Mouse (Mus musculus) WW6 (cell line): ENCODE results near the gene Vdr.

Source experiments
- DNase-seq: peaks from one replicate; pipeline ENCODE4 v3.0.0-alpha.2; 2013; ENCODE audit warnings: low read depth, low spot score

Vdr gene

DNA sequence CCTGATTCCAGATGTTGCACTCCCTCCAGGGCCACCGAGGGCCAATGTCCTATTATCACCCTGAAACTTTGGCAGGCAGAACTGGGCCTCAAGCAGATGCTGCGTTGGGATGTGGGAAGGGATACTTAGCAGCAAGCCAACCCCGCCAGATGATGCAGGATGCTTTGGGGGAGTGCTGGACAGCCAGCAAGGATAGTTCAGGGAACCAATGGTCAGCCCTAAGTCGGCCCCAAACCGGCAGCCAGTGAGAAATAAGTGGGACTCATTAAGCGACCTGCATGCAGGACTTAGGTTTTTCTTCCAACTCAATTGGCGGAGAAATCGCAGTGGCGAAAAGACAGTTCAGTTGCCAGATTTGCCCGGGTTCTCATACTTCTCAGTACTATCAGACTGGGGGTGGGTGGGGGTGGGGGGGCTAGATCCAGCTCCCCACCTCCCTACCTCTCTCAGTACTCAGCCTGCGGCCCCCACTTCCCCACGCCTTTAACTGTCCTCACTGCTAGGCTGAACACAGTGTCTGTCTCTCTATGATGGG lies 80.1 kb downstream of the Vdr start:
- no peak for DNase-seq

DNA sequence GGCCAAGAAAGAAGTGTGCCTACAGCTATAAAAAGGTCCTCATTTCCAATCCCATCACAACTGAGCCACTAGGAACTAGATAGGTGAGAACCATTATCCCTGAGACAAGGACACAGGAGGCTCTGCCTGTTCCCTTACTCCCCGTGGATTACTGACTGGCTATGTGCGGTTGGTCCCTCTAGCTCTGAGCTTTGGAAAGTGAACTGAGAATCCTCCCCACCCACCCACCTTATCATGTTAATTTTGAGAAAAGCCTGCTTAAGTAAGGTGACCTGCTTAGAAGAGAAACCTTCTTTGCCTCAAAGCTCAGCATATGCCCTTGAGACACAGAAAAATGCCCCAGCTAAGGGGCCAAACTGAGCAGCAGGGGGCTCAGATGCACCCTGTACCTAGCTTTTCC lies 81.0 kb downstream of the Vdr start:
- no peak for DNase-seq

DNA sequence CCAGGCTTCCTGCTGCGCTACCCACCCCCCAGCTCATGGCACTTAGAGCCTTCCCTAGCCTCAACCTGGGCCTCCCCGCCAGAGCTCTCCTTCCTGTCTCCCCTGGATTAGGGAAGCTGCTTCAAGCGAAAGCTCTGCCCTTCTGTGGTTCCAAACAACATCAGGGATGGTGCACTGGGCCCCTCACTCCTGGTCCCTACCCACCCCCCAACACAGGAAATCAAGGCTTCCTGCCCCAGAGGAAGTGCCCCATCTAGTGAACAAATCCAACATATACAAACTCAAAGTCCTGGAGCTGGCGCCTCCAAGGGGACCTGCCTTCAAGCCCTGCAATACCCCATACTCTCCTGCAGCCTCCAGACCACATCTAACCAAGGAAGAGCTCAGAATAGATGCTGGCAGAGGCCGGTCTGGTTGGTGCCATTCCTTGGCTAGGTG lies 81.5 kb downstream of the Vdr start:
- no peak for DNase-seq

DNA sequence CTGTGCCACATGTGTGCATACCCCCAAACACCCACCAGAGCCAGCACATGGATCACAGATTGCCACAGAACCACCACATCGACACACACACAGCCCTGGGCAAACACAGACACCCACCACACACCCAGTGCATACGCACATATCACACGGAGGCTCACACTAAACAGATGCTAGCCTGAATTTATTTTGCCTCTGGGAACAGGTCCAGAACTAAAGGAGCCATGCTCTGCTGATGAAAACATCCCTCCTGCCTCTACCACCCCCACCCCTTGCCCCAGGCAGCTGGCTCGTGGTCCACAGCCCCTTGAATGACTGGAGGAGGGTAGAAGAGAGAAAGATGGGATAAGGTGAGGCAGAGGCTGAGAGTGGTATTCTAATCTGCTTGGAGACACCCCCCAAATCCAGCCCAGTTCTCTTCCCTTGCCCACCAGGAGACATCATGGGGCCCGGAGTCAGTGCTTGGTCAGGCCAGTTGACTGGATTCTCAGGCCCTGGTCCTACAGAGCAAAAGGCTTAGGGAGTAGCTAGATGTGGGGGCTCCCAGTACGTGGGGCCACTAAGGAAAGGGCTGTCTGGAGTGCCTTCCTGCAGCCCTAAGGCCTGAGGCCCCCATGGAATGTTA lies 82.1 kb downstream of the Vdr start:
- DNase-seq, result no peak

DNA sequence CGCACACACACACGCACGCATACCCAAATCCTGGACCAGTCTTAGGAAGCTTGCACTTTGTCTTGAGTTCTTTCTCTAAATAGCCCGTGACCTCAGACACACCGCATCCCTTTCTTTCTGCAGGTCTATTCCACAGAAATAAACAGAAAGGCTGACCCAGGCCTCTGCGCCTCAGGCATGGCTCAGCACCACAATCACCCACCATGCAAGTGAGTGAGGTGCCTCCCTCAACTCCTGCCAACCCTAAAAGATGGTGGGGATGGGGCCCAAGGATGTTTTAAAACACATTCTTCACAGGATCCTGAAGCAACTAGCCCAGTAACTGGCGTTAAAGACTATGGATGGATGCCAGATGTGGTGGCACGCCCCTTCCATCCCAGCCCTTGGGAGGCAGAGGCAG lies 83.0 kb downstream of the Vdr start:
- DNase-seq, result no peak

DNA sequence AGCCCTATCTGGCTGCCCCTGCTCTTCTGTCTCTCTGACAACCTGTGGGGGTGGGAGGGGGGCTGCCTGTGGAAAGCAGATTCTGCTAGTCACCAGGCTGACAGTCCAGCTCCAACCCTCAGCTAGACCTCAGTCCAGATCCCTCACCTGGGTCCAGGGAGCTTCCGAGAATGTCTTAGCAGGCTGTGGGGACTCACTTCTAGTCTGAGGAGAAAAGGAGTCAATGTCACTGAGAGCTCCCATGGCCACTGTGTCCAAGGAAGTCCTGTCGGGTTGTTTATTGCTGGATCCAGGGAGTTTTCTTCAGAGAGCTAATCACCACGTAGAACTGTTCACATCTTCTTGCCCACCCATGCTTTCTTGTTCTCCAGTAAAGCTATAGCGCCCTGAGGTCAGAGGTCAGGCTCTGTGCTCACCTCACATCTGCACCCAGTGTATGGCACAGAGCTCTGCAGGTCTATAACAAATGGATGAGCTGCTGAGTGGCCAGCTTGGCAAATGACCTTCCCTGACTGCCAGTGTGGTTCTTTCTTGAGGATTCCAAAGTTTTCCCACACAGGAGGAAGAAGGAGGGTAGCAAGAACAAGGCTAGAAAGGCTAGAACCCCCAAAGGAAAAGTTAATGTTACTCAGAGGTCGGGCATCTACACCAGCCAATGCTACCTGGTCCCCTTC lies 83.7 kb downstream of the Vdr start:
- DNase-seq, result no peak

DNA sequence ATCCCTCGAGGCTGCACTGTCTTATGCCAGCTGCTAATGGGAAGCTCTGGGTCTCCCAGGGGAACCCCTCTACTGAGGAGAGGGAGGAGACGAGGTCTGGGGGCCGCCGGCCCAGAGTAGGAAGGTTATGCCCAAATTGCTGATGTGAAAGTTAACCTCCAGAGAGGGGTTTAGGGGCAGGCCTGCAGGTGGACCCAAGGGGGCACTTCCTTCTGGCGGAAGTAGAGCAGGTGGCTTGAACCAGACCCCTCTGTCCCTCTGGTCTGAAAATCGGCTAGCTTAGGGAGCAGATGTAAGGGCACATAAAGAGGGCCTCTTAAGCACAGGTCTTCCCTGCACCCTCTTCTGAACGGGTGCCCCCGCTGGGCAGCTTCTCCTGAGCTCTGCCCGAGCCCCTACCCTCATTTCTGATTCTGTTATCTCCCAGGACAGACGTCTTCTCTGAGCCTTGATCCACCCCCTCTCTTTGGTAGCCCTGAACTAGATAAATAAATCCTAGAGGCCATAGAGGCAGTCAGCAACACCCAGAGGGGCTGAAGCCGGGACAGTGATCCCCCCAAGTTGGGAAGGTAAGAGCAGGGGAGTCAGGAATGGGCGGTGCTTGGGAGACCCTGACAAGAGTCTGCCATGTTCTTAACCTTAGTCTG lies 84.4 kb downstream of the Vdr start:
- DNase-seq, result no peak

DNA sequence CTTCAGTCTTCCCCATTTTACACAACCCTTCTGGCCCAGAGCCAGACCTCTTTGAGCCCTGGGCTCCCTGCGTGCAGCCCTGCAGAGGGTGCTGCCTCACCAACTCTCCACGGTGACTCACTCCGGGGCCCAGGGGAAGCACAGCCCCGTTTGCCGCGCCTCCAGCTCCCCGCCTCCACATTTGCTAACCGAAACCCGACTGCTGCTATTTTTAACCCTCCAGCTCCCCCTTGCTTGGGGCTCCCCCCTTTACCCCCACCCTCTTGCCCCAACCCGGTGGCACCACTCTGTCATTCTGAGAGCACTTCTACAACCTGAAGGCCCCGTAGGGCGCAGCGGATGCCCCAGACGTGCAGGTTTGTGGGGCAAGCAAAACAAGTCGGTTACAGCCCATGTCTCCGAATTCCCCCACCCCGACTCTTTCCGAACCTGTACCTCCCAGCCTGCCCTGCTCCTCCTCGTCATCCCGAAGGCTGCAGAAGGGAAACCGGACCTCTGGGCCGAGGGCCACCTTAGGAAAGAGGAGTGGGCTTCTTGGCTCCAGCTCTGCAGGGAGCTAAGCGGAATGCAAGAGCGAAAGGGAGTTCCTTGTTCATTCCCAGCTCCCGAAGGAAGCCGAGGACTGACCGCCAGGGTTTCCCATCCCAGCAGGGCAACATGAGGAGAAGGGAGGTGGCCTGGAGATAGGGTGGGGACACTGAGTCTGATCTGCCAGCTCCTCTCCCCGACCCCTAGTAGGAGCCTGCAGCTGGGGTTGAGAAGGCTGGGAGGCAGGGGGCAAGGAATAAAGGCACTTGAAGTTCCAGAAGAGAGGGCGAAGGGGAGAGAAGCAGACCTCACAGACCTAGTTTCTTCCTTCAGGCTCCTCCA lies 85.1 kb downstream of the Vdr start:
- DNase-seq, result no peak

DNA sequence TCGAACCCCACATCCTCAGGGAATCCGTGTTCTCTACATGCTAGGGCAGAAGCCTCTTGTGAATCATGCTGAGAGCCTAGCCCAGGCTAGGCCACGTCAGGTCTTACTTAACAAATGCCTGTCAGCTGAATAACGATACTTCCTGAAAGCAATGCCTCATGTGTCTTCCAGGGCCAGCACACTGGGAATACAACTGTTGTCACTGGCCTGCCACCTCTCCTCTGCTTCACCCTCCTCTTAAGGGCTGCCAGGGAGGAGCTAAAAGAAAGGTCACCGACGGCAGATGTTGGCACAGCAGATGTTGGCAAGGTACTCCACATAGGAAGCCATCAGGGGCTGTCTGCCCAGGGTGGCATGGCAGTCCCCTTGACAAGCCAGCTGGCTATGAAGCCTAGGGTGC lies 86.4 kb downstream of the Vdr start:
- DNase-seq, result no peak

DNA sequence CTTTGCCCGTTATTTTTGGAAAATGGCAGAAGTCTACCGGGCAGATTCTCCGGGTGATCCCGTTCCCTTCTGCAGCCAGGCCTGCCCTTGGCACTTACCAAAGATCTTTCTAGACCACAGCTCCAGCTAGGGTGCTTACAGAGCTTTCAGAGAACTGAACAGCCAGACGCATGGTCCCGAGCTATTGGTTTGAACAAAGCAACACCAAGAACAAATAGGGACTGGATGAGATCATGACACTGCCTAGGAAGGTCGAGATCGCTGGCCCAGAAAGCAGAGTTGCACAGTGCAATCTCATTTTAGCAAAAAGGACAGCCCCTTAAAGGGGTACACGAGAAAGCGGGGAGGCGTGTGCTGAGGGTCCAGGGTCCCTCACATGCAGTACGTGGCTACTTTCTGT lies 87.0 kb downstream of the Vdr start:
- DNase-seq, result no peak

DNA sequence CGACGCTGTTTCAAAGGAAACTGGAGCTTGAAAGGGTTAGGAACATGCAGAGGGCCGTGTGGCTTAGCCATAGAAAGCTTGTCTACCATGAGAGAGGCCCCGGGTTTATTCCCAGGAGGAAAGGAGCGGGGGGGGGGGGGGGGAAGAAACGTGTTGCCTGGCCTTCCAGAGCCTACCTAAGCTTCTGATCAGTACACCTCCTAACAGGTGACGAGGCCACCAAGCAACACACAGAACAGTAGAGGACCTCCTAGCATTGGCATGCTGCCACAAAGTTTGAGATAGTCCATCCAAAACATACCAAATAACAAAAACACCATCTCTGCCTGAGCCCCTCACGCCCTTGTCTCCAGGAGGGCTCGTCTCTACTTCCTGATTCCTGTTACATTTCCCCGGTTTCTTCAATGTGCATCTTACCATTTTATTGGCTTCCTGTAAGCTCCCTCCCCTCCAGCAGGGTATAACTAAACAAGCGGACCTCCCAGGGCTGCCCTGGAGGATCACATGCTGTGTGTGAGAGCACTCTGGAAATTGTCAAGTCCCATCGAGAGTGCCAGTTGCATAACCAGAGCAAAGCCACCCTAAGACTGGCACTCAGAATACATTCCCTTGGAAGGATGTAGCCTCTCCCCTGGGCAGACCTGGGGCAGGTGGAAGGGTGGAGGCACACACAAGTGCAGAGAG lies 87.7 kb downstream of the Vdr start:
- no peak for DNase-seq

DNA sequence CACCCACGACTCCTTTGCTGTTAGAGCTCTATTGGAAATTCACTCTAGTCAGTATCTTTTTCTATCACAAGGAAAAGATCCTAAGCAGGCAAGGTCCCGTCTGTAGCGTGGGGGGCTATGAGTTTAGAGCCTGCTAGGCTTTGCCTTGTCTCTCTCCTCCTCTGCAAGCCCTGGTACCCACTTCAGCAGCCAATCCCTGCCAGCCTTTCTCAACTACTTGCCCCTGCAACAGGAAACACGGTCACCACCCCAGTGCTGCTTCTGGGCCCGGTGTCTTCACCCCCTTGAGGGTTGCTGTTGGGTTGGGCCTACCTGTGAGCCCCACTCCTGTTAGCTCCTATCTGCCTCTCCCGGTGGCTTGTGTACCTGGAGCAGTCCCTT lies 88.5 kb downstream of the Vdr start:
- no peak for DNase-seq

DNA sequence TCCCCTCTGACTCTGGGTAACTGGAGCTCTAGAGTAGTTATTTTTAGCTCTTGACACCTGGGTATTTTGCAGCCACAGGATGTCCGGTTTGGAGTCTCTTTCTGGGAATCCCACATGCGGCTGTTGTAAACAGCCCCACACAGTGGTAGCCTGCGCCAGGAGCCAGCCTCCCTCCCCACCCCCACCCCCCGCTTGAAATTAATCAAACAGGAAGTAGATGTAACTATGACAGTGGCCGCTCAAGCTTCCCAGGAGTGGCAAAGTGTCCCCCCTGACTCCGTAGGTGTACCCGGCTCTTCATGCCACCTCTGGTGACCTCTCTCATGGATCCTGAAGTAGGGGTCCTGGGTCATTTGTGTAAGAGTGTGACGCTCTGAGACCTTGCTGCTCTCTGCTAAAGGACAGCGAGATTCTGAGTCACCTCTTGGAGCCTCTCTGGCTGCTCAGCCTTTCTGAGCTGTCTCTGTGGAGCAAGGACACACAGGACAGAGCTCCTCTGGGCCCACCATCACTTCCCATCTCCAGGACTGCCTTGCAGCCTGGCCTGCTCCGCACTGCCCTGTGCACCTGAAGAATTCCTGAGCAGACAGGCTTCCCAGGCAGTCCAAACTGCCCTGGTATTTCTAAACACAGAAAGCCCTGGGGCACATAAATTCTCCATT lies 89.0 kb downstream of the Vdr start:
- no peak for DNase-seq

DNA sequence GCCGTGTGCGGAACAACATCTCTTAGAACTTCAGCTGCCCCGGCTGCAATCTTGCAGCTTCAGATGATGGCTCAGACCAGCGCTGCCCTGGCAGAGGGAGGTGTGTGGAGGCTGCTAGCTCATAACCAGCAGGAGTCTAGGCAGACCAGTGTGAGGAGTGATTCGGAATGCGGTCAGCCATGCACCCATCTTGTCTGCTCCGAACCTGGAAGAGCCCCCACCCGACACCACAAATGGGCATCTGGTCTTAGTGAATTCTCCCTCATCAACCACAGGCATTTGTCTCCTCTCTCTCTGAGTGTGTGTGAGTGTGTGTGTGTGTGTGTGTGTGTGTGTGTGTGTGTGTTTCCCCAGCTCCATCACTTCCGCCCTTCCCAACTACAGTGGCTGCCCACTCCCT lies 90.5 kb downstream of the Vdr start:
- no peak for DNase-seq

DNA sequence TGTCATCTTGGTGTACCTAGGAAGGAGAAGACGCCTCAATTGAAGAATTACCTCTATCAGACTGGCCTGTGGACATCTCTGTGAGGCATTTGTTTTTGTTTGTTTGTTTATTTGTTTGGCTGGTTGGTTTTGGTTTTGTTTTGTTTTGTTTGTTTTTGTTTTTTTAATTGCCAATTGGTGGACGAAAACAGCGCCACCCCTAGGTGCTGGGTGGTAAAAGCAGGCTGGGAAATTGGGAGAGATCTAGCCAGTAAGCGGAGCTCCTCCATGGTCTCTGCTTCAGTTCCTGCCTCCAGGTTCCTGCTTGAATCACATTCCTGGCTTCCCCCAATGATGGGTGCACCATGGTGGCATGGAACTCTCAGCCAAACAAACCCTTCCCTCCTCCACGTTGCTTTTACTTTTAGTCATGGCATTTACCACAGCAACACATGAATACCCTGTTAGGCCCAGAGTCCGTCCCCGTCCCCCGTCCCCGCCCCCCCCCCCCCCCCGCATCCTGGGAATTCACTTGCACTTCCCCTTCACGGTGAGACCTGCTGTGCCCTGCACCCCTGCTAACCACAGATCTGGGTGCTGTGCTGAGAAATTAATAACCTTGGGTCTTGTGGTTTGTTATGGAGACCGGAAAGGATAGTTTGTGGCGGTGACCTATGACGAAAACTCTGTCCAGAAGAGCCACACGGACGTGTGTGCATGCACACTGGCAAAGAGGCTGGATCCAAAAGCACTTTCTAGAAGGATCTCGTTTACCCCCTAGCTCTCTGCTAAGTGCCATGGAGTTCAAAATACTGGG lies 94.0 kb downstream of the Vdr start:
- DNase-seq, result no peak

DNA sequence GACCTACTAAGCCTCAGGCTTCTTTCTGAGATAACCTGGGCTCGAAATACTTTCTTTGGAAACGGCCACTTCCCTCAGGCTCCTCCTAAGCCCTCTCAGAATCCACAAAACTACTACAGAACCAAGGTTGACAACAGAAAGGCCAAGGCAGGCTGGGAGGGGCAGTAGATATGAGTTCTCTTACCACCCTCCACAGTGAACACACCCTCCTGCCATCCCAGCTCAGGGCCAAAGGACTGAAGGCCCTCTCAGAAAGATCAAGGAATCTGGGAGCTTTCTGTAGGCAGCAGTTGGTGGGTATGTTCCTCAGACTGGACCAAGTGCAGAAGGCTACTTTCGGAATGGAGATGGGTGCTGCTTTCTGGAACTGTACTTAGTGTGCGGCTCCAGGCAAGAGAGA lies 95.2 kb downstream of the Vdr start:
- DNase-seq, result no peak

DNA sequence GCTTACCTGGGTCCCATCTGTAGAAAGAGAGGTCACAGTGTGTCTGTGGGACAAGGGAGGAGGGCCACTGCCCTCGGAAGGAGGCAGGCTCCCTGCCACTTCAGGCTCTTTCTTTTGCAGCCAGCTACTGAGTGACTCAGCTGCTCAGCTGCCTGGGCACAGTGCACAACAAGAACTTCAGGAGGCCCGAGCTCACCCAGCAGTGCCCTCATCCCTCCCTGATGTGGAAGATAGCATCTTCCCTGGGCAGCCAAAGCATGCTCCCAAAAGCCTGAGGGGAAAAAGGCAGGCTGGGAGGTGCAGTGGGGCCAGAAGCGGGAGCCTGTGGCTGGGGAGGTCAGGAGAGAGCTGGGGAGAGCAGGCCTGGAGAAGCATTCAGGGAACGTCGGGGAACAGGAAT lies 95.7 kb downstream of the Vdr start:
- DNase-seq, result no peak

DNA sequence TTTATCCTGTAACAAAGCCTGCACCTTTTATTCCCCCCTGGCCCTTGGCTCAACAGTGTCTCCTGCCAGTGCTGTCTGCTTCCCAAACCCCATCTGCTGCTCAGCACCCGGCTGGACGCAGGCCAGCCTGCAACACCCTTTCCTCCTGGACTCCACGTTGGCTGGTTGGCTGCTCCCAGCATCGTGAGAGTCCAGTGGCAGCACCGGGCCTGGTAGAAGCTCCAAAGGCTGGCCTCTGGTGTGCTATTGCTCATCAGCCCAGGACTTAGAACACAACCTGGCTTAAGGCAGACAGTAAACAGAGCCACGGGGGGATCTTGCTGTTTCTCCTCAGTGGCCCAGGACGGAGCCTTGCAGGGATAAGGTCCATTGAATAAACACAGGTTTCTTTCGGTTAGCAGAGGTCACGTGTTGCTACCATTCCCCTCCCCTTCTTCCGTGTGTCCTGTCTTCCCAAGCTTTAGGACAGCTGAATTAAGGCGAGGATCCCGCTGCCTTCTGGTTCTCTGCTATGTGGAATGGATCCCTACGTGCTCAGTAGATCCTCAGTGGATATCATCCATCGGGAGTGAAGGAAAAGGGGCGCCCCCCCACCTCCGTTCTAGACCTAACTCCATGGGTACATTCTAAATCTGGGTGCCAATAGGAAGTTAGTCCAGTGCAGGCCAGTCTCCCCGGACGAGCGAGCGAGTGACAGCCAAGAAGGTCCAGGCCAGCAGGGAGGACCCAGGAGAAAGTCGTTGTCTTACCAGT lies 96.8 kb downstream of the Vdr start:
- DNase-seq, result no peak

DNA sequence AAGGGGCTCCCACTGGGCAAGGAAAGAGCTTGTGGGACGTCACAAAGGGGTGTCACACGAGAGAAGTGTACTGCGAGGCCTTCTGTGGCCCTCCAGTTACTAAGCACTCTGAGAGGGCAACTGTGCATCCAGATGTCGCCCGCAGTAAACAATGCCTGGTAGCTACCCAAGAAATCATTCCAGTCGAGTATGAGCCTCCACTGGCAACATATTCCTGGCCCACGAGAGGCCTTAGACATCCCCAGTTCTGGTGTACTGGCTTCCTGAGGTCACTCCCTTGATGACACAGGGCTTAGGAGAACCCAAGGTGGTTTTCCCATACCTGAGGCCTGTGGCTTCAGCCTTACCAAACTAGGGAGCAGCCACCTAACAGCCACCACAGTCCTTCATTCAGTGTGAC lies 97.6 kb downstream of the Vdr start:
- DNase-seq, result no peak
